Mouse (Mus musculus): ENCODE results near the gene Casc4. TPM values are rescaled to one million over a fixed set of nuclear protein-coding genes. Genes with fewer than 3 reads are reported as not detected.
"Not testable (repeated sequence)": the region's sequence is repeated elsewhere in the genome, so short reads cannot be mapped to it uniquely, and the experiment has no call there.

The Casc4 gene
- polyA plus RNA-seq, 1 experiment from 2014 or later, result 21.7 TPM

DNA sequence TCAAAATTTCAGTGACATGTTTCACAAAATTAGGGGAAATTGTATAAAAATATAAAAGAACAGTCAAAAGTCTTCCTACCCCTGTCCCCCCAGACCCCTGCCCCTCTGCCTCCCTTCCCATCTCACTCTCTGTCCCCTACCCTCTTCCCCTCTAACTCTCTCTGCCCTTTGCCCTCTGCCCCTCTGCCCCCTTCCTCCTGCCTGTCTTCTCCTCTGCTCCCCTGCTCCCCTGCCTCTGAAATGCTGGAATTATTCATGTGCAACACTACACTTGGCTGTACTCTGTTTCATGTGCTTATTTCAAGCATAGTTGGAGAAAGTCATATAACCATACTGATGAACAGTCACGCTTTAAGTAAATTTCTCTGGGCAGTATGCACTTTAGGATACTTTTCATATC lies 19.6 kb downstream of the Casc4 start:
- no peak overlapping the region for H3K27ac ChIP-seq (replicated peaks; ENCODE audit: low read depth, low read length)
- H3K4me1 ChIP-seq (ENCODE audit: control insufficient read depth, insufficient read depth, low read length), result no peaks in the 10 kb centered on the region
- H3K4me2 ChIP-seq (ENCODE audit: low read depth, severe bottlenecking), result no peak overlapping the region
- H3K9ac ChIP-seq (ENCODE audit: low read length), result no peak overlapping the region
- DNase-seq (ENCODE audit: low spot score) (no peak), ATAC-seq (ENCODE audit: insufficient number of reproducible peaks, low FRiP score, low TSS enrichment, low read depth) (no peak)
- WGBS, result 97% methylated on average over 1 of the region's 1 CpGs
- no peaks in the 10 kb centered on the region for H3K9me3 ChIP-seq (ENCODE audit: control insufficient read depth, low read length)
- no peaks in the 10 kb centered on the region for H3K36me3 ChIP-seq (ENCODE audit: control insufficient read depth, insufficient read depth, low read length)
- no peak overlapping the region for H3K4me3 ChIP-seq (ENCODE audit: low read depth, low read length)
- no peaks in the 10 kb centered on the region for H3K27me3 ChIP-seq (ENCODE audit: control insufficient read depth, insufficient read depth, low read length)

DNA sequence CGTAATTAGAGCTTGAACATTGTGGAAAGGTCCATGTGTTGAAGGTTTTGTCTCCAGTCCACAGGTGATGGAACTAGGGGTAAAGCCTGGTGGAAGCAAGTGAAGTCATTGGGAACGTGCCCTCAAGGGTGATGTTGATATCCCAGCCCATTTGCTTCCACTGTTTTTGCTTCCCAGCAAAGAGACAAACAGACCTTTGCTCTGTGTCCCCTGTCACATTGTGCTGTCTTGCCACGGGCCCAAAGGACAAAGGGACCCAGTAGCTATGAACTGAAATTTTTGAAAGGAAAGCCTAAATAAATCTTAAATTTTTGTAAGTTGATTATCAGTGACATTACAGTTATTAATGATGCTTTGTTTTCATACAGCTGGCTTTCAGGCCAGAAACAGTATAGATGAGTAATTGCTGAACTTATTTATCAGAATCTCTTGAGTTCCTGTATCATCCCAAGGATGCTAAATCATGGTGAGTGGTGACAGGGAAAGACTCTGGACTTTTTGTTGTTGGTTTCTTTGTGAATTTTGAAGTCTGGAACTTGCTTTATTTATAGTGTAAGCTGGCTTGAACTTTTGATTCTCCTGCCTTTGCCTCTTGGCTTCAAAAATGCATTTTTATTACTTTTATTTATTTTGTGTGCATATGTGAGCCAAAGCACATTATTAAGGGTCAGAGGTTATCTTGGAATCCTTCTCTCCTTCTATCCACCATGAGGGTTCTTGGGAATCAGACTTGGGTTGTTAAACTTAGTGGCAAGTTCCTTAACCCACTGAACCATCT lies 22.1 kb downstream of the Casc4 start:
- H3K4me2 ChIP-seq (ENCODE audit: low read depth, severe bottlenecking), result no peak overlapping the region
- DNase-seq (ENCODE audit: low spot score), result no peak
- no peaks in the 10 kb centered on the region for H3K4me1 ChIP-seq (ENCODE audit: control insufficient read depth, insufficient read depth, low read length)
- no peak overlapping the region for H3K27ac ChIP-seq (replicated peaks; ENCODE audit: low read depth, low read length)
- no peaks in the 10 kb centered on the region for H3K36me3 ChIP-seq (ENCODE audit: control insufficient read depth, insufficient read depth, low read length)
- H3K9me3 ChIP-seq (ENCODE audit: control insufficient read depth, low read length), result no peaks in the 10 kb centered on the region
- no peaks in the 10 kb centered on the region for H3K27me3 ChIP-seq (ENCODE audit: control insufficient read depth, insufficient read depth, low read length)
- no peak for ATAC-seq (ENCODE audit: insufficient number of reproducible peaks, low FRiP score, low TSS enrichment, low read depth)
- no peak overlapping the region for H3K4me3 ChIP-seq (ENCODE audit: low read depth, low read length)
- no peak overlapping the region for H3K9ac ChIP-seq (ENCODE audit: low read length)
- 88% methylated on average over 3 of the region's 3 CpGs for WGBS

DNA sequence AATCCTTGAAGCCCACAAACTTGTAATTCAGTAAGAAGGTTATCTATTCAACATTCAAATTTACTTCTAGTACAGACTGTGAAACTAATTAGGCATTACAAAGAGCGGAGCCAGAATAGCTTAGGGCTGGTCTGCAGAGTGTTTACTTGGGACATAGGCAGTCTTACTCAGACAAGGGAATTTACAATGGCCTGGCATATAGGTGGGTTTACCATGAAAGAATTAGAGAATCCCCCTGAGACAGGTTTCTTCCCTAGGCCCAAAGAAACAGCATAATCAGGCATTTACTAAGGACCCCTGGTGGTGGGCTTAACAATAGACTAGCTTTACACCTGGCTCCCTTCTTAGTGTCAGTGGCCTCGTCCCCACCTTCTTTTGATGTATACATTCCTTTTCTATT lies 28.5 kb downstream of the Casc4 start:
- Histone ChIP-seq H3K9ac (ENCODE audit: low read length) (no peak overlapping the region), H3K4me3 (ENCODE audit: low read depth, low read length) (no peak overlapping the region), H3K27me3 (ENCODE audit: control insufficient read depth, insufficient read depth, low read length) (no peaks in the 10 kb centered on the region), H3K4me1 (ENCODE audit: control insufficient read depth, insufficient read depth, low read length) (no peaks in the 10 kb centered on the region), H3K9me3 (ENCODE audit: control insufficient read depth, low read length) (no peaks in the 10 kb centered on the region), H3K4me2 (ENCODE audit: low read depth, severe bottlenecking) (no peak overlapping the region), H3K36me3 (ENCODE audit: control insufficient read depth, insufficient read depth, low read length) (no peaks in the 10 kb centered on the region), H3K27ac (replicated peaks; ENCODE audit: low read depth, low read length) (no peak overlapping the region)
- no peak for ATAC-seq (ENCODE audit: insufficient number of reproducible peaks, low FRiP score, low TSS enrichment, low read depth)
- no peak for DNase-seq (ENCODE audit: low spot score)
- WGBS, result 90% methylated on average over 2 of the region's 2 CpGs

DNA sequence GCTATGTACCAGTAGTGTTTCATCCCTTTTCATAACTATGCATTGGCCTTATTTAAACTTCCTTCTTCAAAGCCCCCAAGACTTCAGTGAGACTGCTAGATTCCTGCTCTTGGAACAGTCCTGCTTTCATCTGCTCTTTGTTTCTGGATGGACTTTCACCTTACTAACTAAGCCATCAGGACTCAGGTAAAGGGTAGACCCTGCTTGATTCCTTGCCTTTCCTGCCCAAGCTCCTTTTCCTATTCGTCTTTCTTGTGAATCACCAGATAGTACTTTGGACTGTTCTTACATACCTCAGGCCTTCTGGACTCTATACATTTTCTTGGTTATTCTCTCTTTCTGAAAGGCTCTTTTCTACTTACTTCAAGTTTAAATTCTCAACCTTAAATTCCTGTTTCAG lies 30.1 kb downstream of the Casc4 start:
- H3K9ac ChIP-seq (ENCODE audit: low read length), result no peak overlapping the region
- 87% methylated on average over 1 of the region's 1 CpGs for WGBS
- ATAC-seq (ENCODE audit: insufficient number of reproducible peaks, low FRiP score, low TSS enrichment, low read depth) (no peak), DNase-seq (ENCODE audit: low spot score) (no peak)
- no peaks in the 10 kb centered on the region for H3K27me3 ChIP-seq (ENCODE audit: control insufficient read depth, insufficient read depth, low read length)
- H3K27ac ChIP-seq (replicated peaks; ENCODE audit: low read depth, low read length), result no peak overlapping the region
- no peak overlapping the region for H3K4me2 ChIP-seq (ENCODE audit: low read depth, severe bottlenecking)
- no peak overlapping the region for H3K4me3 ChIP-seq (ENCODE audit: low read depth, low read length)
- H3K36me3 ChIP-seq (ENCODE audit: control insufficient read depth, insufficient read depth, low read length), result no peaks in the 10 kb centered on the region; the same call in 1 of the 2 replicates
- no peaks in the 10 kb centered on the region for H3K4me1 ChIP-seq (ENCODE audit: control insufficient read depth, insufficient read depth, low read length)
- no peaks in the 10 kb centered on the region for H3K9me3 ChIP-seq (ENCODE audit: control insufficient read depth, low read length)

DNA sequence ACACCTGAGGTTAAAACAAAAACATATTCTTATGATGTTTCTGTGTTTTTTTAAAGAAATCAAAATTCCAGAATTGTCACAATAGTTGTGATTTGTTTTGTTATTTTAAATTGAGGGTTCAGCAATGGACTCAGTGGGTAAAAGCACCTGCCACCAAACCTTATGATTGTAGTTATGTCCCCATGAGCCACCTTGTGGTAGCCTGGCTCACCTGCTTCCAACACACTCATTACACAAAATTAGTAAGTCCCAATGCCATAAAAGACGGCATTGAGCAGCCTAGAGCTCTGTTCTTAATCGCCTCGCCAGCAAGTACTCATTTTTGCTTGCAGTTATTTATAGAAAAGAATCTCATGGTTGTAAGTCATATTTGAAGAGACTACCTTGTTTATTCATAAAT lies 43.2 kb downstream of the Casc4 start:
- no peak for ATAC-seq (ENCODE audit: insufficient number of reproducible peaks, low FRiP score, low TSS enrichment, low read depth)
- no peaks in the 10 kb centered on the region for H3K27me3 ChIP-seq (ENCODE audit: control insufficient read depth, insufficient read depth, low read length)
- no peak overlapping the region for H3K4me3 ChIP-seq (ENCODE audit: low read depth, low read length)
- no peaks in the 10 kb centered on the region for H3K9me3 ChIP-seq (ENCODE audit: control insufficient read depth, low read length)
- H3K4me2 ChIP-seq (ENCODE audit: low read depth, severe bottlenecking), result no peak overlapping the region
- no peak overlapping the region for H3K9ac ChIP-seq (ENCODE audit: low read length)
- WGBS, result 84% methylated on average over 3 of the region's 3 CpGs
- no peaks in the 10 kb centered on the region for H3K4me1 ChIP-seq (ENCODE audit: control insufficient read depth, insufficient read depth, low read length)
- DNase-seq (ENCODE audit: low spot score), result no peak
- no peak overlapping the region for H3K27ac ChIP-seq (replicated peaks; ENCODE audit: low read depth, low read length)
- 0 out of 2 replicates have a peak, but pooled peaks cover 2% of the 10 kb centered on the region for H3K36me3 ChIP-seq (ENCODE audit: control insufficient read depth, insufficient read depth, low read length)

DNA sequence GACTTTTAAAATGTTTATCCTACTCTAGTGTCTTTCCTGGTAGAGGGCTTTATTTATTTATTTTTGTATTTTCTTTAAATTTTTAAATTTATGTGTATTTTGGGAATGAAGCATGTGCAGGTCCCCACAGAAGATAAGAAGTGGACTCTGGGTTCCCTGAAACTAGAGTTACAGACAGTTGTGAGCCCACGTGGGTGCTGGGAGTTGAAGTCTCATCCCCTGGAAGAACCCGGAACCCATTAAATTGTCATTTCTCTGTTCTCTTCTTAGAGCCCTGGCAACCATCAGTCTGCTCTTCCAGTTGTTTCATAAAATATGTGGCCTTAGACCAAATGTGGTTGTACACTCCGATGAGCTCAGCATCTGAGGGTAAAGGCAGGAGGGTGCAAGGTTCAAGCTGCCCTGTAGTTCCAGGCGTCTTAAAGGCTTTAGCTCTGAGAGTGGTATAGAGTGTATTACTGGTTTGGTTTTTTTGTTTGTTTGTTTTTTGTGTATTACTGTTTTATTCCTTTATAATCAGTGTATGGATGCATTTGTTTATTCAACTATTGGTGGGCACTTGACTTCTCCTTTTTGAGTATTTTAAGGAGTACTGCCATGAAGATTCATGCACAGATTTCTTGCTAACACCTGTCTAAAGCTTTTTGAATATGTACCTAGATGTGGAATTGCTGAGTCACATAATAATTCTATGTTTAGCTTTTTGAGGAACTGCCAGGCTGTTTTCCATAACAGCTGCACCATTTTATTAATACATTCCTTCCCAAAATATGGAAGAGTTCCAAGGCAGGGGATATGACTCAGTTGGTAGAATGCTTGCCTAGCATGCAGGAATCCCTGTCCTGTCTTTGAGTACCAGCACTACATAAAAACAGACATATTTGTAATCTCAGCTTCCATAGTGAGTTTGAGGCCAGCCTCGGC lies 49.5 kb downstream of the Casc4 start:
- Histone ChIP-seq H3K27me3 (ENCODE audit: control insufficient read depth, insufficient read depth, low read length) (no peaks in the 10 kb centered on the region), H3K4me1 (ENCODE audit: control insufficient read depth, insufficient read depth, low read length) (no peaks in the 10 kb centered on the region), H3K4me3 (ENCODE audit: low read depth, low read length) (no peak overlapping the region), H3K27ac (replicated peaks; ENCODE audit: low read depth, low read length) (no peak overlapping the region), H3K9me3 (ENCODE audit: control insufficient read depth, low read length) (no peaks in the 10 kb centered on the region), H3K4me2 (ENCODE audit: low read depth, severe bottlenecking) (no peak overlapping the region), H3K36me3 (ENCODE audit: control insufficient read depth, insufficient read depth, low read length) (0 out of 2 replicates have a peak, but pooled peaks cover 2% of the 10 kb centered on the region), H3K9ac (ENCODE audit: low read length) (no peak overlapping the region)
- DNase-seq (ENCODE audit: low spot score) (no peak), ATAC-seq (ENCODE audit: insufficient number of reproducible peaks, low FRiP score, low TSS enrichment, low read depth) (no peak)
- WGBS, result 92% methylated on average over 5 of the region's 5 CpGs

DNA sequence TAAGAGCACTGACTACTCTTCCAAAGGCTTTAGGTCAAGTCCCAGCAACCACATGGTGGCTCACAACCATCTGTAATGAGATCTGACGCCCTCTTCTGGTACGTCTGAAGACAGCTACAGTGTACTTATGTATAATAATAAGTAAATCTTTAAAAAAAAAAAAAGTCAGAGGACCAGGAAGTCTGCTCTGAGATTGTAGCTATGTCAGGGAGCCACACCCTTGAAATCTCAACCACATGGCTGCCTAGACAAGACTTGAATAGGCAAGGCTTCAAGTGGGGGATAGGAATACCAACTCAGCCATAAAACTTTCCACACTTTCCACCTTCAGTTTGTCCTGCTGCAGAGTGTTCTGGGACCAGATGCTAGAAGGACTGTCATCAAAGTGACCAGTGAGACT lies 70.9 kb downstream of the Casc4 start:
- ATAC-seq (ENCODE audit: insufficient number of reproducible peaks, low FRiP score, low TSS enrichment, low read depth); H3K27me3 ChIP-seq (ENCODE audit: control insufficient read depth, insufficient read depth, low read length): not testable (repeated sequence)

DNA sequence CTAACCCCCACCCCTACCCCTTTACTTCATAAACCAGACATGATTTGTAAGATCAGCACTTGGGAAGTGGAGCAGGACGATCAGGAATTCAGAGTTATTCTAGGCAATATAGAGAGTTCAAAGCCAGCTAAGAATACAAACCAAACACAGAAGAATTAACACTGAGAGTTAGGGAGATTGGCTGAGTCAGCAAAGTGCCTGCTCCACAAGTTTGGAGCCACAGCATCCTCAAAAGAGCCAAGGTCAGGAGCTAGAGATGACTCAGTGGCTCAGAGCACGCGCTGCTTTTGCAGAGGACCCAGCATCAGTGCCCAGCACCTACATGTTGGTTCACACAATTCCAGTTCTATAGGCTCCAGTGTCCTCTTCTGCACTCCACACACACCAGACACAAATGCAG lies 76.6 kb downstream of the Casc4 start:
- Histone ChIP-seq H3K4me2 (ENCODE audit: low read depth, severe bottlenecking) (no peak overlapping the region), H3K4me3 (ENCODE audit: low read depth, low read length) (no peak overlapping the region), H3K9me3 (ENCODE audit: control insufficient read depth, low read length) (no peaks in the 10 kb centered on the region), H3K9ac (ENCODE audit: low read length) (no peak overlapping the region), H3K4me1 (ENCODE audit: control insufficient read depth, insufficient read depth, low read length) (no peaks in the 10 kb centered on the region), H3K27me3 (ENCODE audit: control insufficient read depth, insufficient read depth, low read length) (no peaks in the 10 kb centered on the region), H3K36me3 (ENCODE audit: control insufficient read depth, insufficient read depth, low read length) (no peaks in the 10 kb centered on the region), H3K27ac (replicated peaks; ENCODE audit: low read depth, low read length) (no peak overlapping the region)
- 83% methylated on average over 3 of the region's 3 CpGs for WGBS
- no peak for ATAC-seq (ENCODE audit: insufficient number of reproducible peaks, low FRiP score, low TSS enrichment, low read depth)
- no peak for DNase-seq (ENCODE audit: low spot score)

More for the DNA sequence above, 70.9 kb downstream of the Casc4 start:
- H3K27ac ChIP-seq (replicated peaks; ENCODE audit: low read depth, low read length); DNase-seq (ENCODE audit: low spot score); H3K9me3 ChIP-seq (ENCODE audit: control insufficient read depth, low read length); H3K36me3 ChIP-seq (ENCODE audit: control insufficient read depth, insufficient read depth, low read length); H3K9ac ChIP-seq (ENCODE audit: low read length); H3K4me2 ChIP-seq (ENCODE audit: low read depth, severe bottlenecking); H3K4me1 ChIP-seq (ENCODE audit: control insufficient read depth, insufficient read depth, low read length); H3K4me3 ChIP-seq (ENCODE audit: low read depth, low read length): not testable (repeated sequence)
- 79% methylated on average over 2 of the region's 2 CpGs for WGBS
